Comparison of ENCODE assay signal across 9 mouse cellular contexts in genomic region chr19:37495319-37496270, GRCm38 (mm10). TPM values are rescaled to one million over a fixed set of nuclear protein-coding genes. Genes with fewer than 3 reads are reported as not detected.
DNase-seq lines count a peak whose midpoint lies in the region; ATAC-seq and TF ChIP-seq lines count a peak whose summit lies in the region.
"Had no signal": no experiment of that assay in that cellular context is flagged by ENCODE, and none has a peak within 500 bp of the region (broad histone marks: within the 10 kb centered on the region; RNA-seq: fewer than 3 reads in every experiment).

No protein-coding gene starts in this region.

- TF ChIP-seq EP300 in liver, embryonic 14.5 days (IDR thresholded peaks at IDR 0.05; ENCODE audit: low read depth) = no peak

- H3K36me3 ChIP-seq in liver, embryonic 14.5 days (replicated peaks; ENCODE audit: control insufficient read depth, insufficient read depth, low read depth) = no peaks in the 10 kb centered on the region
- H3K36me3 ChIP-seq in forebrain, embryonic 11.5 days (ENCODE audit: control insufficient read depth, insufficient read depth, low read length) = no peaks in the 10 kb centered on the region

- peak overlapping the region; percentile 94 for H3K27ac ChIP-seq in bone marrow, adult 2 months (ENCODE audit: control insufficient read depth, insufficient read depth, low read depth, low read length, poor library complexity)
- no peak overlapping the region for H3K27ac ChIP-seq in liver, embryonic 14.5 days
- H3K27ac ChIP-seq in forebrain, embryonic 11.5 days (ENCODE audit: low read depth, low read length) = no peak overlapping the region
- H3K27ac ChIP-seq: kidney, postnatal 0 days had no signal

- TF ChIP-seq CTCF in bone marrow, adult 2 months (IDR thresholded peaks at IDR 0.05; ENCODE audit: control insufficient read depth, insufficient read depth, low read length) = peak; percentile 26; the same call in 1 of the 2 replicates
- TF ChIP-seq CTCF in liver, embryonic 14.5 days (IDR thresholded peaks at IDR 0.05; ENCODE audit: low read depth) = no peak

- peak; percentile 56; the same call in 1 of the 2 replicates for TF ChIP-seq POLR2A in bone marrow, adult 2 months (IDR thresholded peaks at IDR 0.05; ENCODE audit: borderline replicate concordance, control insufficient read depth, low read depth, low read length)

- peak overlapping the region; percentile 27 for H3K4me3 ChIP-seq in bone marrow, adult 2 months (replicated peaks; ENCODE audit: control insufficient read depth, low read depth, low read length)
- no peak overlapping the region for H3K4me3 ChIP-seq in liver, embryonic 14.5 days (ENCODE audit: insufficient read depth in 1 of 2, low read depth in 2 of 2, low read length in 2 of 2)
- no peak overlapping the region for H3K4me3 ChIP-seq in forebrain, embryonic 11.5 days (ENCODE audit: low read depth, low read length)

- ATAC-seq in liver, embryonic 14.5 days (ENCODE audit: insufficient read depth) = no peak
- ATAC-seq in forebrain, embryonic 11.5 days (replicated peaks; ENCODE audit: low FRiP score) = no peak

- peak overlapping the region; percentile 40 for H3K4me2 ChIP-seq in liver, embryonic 14.5 days (ENCODE audit: low read depth)
- no peak overlapping the region for H3K4me2 ChIP-seq in forebrain, embryonic 11.5 days (ENCODE audit: low read depth, low read length, severe bottlenecking)

- WGBS in bone marrow, adult 2 months = 16% methylated on average over 22 of the region's 22 CpGs
- WGBS in liver, embryonic 14.5 days (ENCODE audit: insufficient replicate concordance) = 34% methylated on average over 22 of the region's 22 CpGs
- 88% methylated on average over 22 of the region's 22 CpGs for WGBS in forebrain, embryonic 11.5 days

- peak; percentile 10 to 24 for DNase-seq in left cerebral cortex, adult 18-20 months (ENCODE audit: low spot score in 2 of 2)
- DNase-seq in left cerebral cortex, adult 8-10 months (ENCODE audit: low spot score in 2 of 2) = no peak
- DNase-seq in liver, embryonic 14.5 days (ENCODE audit: low read depth in 3 of 3, low spot score in 3 of 3) = no peak
- DNase-seq in skeletal muscle tissue, adult 2 months (ENCODE audit: low read depth, low spot score) = peak; percentile 53
- DNase-seq in embryo, embryonic 10 days (ENCODE audit: low spot score) = no peak
- no peak for DNase-seq in gastrocnemius, postnatal 4 days (ENCODE audit: low spot score in 2 of 2)
- DNase-seq in forebrain, embryonic 11.5 days (ENCODE audit: low spot score) = no peak

- H3K4me1 ChIP-seq in bone marrow, adult 2 months (ENCODE audit: control insufficient read depth, insufficient read depth, low read length) = peaks cover 5% of the 10 kb centered on the region
- H3K4me1 ChIP-seq in liver, embryonic 14.5 days (replicated peaks; ENCODE audit: control insufficient read depth in 2 of 2, insufficient read depth in 2 of 2, low read length in 1 of 2) = peaks cover 11 to 33% of the 10 kb centered on the region in 2 experiments
- H3K4me1 ChIP-seq in forebrain, embryonic 11.5 days (replicated peaks; ENCODE audit: control insufficient read depth, insufficient read depth, low read length) = no peaks in the 10 kb centered on the region

- peaks cover 3% of the 10 kb centered on the region; the same call in 1 of the 2 replicates for H3K9me3 ChIP-seq in liver, embryonic 14.5 days (ENCODE audit: control insufficient read depth, low read length)
- no peaks in the 10 kb centered on the region for H3K9me3 ChIP-seq in forebrain, embryonic 11.5 days (ENCODE audit: control insufficient read depth, low read length)

- H3K9ac ChIP-seq in liver, embryonic 14.5 days (replicated peaks) = no peak overlapping the region
- H3K9ac ChIP-seq in forebrain, embryonic 11.5 days (ENCODE audit: low read length) = no peak overlapping the region

- no peaks in the 10 kb centered on the region for H3K27me3 ChIP-seq in liver, embryonic 14.5 days (ENCODE audit: control insufficient read depth, insufficient read depth, low read length)
- no peaks in the 10 kb centered on the region for H3K27me3 ChIP-seq in forebrain, embryonic 11.5 days (ENCODE audit: control insufficient read depth, insufficient read depth, low read length)

RNA-seq across cellular contexts. Expression of gene Exoc6, which starts 54.6 kb away (rescaled TPM):
- 10 to 100 TPM; 40.6 to 41.3 TPM for total RNA-seq in left cerebral cortex, adult 18-20 months (2021)
- 10 to 100 TPM; 41.2 to 47.4 (median 44.8) TPM for total RNA-seq in left cerebral cortex, adult 8-10 months (2022)
- polyA plus RNA-seq in bone marrow, adult 2 months (2011; ENCODE audit: insufficient read depth, insufficient read length, low replicate concordance, missing spikeins) = 21.7 and 27.8 TPM in 2 replicates
- 11.4 and 17.3 TPM in 2 replicates for polyA plus RNA-seq in liver, embryonic 14.5 days (2012; rRNA removed)
- polyA plus RNA-seq in liver, embryonic 14.5 days (2014; fragmentation: Nextera tagmentation; extraction: Ambion mirVana) = 31.6 and 32.4 TPM in 2 replicates
- 10 to 100 TPM; 40.5 to 48.2 TPM for total RNA-seq in gastrocnemius, postnatal 4 days (2021)
- 9.1 and 10.2 TPM in 2 replicates for polyA plus RNA-seq in forebrain, embryonic 11.5 days (2014; fragmentation: Nextera tagmentation; extraction: Ambion mirVana)

Comparison
In these comparisons a context has a peak if more than half of its experiments do, and no peak if none do; other contexts are left out.
1. DNase-seq: peak in left cerebral cortex, adult 18-20 months (2 of 2) and skeletal muscle tissue, adult 2 months (single experiment); none in left cerebral cortex, adult 8-10 months (0 of 2), liver, embryonic 14.5 days (0 of 3), embryo, embryonic 10 days (single experiment), gastrocnemius, postnatal 4 days (0 of 2) and forebrain, embryonic 11.5 days (single experiment).